Mouse (Mus musculus) olfactory bulb, adult 2 months (tissue): Measurements from ENCODE around the gene Camta1. TPM values are rescaled to one million over a fixed set of nuclear protein-coding genes. Genes with fewer than 3 reads are reported as not detected.
A peak's percentile ranks its signal among the peaks of the same experiment; 100 is the strongest.

Experiments
- H3K27ac ChIP-seq: fragments of 200-500 bp; 2 replicates; pipeline ENCODE4 v1.5.1; 2012; ENCODE audit warnings: low read depth, low read length; ENCODE audit not compliant: insufficient read depth
- H3K4me1 ChIP-seq: fragments of 200-500 bp; 2 replicates; pipeline ENCODE4 v1.6.1; 2012; ENCODE audit warnings: low read length; ENCODE audit not compliant: control insufficient read depth, insufficient read depth
- H3K4me3 ChIP-seq: fragments of 200-500 bp; 2 replicates; pipeline ENCODE4 v1.5.1; 2012; ENCODE audit warnings: mild to moderate bottlenecking, low read depth, low read length, moderate library complexity; ENCODE audit not compliant: insufficient read depth
- CTCF ChIP-seq: fragments of 200-500 bp; IDR thresholded peaks from 2 replicates; pipeline ENCODE4 v1.5.1; 2012; ENCODE audit warnings: low read depth, mild to moderate bottlenecking, low read length, moderate library complexity; ENCODE audit not compliant: insufficient read depth
- POLR2A ChIP-seq: fragments of 200-500 bp; IDR thresholded peaks from 2 replicates; pipeline ENCODE4 v1.6.1; 2012; ENCODE audit warnings: mild to moderate bottlenecking, low read depth, low read length, moderate library complexity; ENCODE audit not compliant: insufficient read depth
- WGBS: fragments of 180-500 bp; shearing (Covaris S2); methylation state at CpG from one replicate; pipeline ENCODE4 v1.1.7; 2018; 5-methylcytosine and 5-hydroxymethylcytosine counted together
- polyA plus RNA-seq: library from polyadenylated mRNA; stranded (reverse); fragments of >200 nt; gene quantifications from 2 replicates; pipeline ENCODE4 v1.2.4, GENCODE M21; 2012; ENCODE audit warnings: low replicate concordance; ENCODE audit not compliant: missing spikeins, insufficient read depth, insufficient read length

The Camta1 gene
- polyA plus RNA-seq, 1 experiment: 363 TPM

DNA sequence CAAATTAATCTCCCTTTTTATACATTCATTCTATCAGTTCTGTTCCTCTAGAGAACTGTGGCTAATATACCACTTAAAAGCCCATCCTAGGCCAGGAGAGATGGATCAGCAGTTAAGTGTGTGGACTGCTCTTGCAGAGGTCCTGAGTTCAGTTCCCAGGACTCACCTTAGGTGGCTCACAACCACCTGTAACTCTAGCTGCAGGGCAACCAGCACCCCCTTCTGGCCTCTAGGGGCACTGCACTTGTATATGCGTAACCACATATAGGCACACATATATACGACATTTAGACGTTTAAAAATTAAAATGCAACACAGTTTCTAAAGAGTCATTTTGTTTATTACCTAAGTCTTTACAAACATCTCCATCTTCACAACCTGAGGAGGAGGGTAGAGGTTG lies 167.6 kb downstream of the Camta1 start:
- WGBS: 95% methylated on average over 3 of the region's 3 CpGs
- TF ChIP-seq CTCF (no peak), POLR2A (no peak)

DNA sequence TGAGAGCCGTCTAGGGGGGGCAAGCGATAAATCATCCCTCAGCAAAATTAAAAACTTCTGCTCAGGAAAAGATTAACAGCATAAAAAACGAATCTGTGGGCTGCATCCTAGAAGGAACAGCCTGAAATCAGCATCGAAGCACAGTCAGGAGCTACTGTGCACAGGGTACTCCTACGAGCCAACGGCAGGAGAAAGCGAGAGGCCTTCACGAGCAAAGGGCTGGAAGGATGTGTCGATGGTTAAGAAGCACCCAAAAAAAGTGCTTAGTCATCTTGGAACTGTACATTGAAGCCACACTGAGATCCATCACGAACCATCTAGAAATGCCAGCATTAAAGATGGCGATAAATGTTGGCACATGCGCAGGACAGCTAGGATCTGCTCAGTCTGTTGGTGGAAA lies 171.6 kb downstream of the Camta1 start:
- TF ChIP-seq POLR2A (no peak), CTCF (no peak)
- Histone ChIP-seq H3K4me1 (peaks cover 12% of the 10 kb centered on the region), H3K27ac (no peak overlapping the region), H3K4me3 (no peak overlapping the region)
- WGBS: 75% methylated on average over 12 of the region's 12 CpGs

More for the DNA sequence above, 167.6 kb downstream of the Camta1 start:
- H3K27ac ChIP-seq: no peak overlapping the region
- peaks cover 18% of the 10 kb centered on the region for H3K4me1 ChIP-seq
- H3K4me3 ChIP-seq: no peak overlapping the region

DNA sequence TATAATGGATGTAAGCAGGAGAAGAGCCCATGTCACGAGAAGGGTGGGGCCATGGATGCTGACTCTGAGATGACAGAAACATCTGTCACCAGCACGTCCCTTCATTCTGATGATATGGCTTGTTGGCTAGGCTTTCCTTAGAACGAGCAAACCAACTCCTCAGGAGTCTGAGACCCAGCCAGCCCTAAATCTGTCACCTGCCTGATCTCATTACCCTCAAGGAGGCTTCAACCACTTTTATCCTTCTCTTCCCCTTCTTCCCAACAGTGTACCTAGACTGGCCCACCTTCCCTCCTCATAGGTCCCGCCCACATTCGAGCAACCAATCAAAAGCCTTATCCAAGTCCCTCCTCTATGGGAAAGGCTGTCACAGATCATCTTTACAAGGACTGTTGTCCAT lies 173.5 kb downstream of the Camta1 start:
- no peak for TF ChIP-seq POLR2A
- TF ChIP-seq CTCF: no peak
- H3K27ac ChIP-seq: no peak overlapping the region
- H3K4me1 ChIP-seq: peaks cover 9% of the 10 kb centered on the region; the same call in 1 of the 2 replicates
- 91% methylated on average over 5 of the region's 5 CpGs for WGBS
- H3K4me3 ChIP-seq: no peak overlapping the region

DNA sequence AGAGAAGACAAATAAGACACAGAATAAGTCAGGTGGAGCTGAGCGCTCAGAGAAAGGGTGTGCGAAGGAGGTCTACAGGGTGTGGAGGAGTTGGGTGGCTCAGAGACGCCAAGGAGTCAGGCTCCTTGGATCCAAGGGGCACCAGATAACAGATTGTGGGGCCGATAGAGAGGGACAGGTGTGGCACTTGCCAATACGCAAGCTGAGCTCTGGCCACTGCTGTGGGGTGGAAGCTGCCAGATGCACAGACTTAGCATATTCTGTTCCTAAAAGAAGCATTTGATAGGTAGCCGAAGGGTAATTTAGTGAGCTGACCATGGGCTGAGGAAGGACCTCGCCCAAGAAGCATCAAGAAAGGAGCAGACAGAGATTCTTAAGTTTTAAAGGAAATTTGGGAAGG lies 177.1 kb downstream of the Camta1 start:
- 96% methylated on average over 7 of the region's 7 CpGs for WGBS
- H3K4me1 ChIP-seq: peaks cover 10% of the 10 kb centered on the region
- H3K27ac ChIP-seq: no peak overlapping the region
- TF ChIP-seq POLR2A: no peak
- TF ChIP-seq CTCF: no peak
- no peak overlapping the region for H3K4me3 ChIP-seq

DNA sequence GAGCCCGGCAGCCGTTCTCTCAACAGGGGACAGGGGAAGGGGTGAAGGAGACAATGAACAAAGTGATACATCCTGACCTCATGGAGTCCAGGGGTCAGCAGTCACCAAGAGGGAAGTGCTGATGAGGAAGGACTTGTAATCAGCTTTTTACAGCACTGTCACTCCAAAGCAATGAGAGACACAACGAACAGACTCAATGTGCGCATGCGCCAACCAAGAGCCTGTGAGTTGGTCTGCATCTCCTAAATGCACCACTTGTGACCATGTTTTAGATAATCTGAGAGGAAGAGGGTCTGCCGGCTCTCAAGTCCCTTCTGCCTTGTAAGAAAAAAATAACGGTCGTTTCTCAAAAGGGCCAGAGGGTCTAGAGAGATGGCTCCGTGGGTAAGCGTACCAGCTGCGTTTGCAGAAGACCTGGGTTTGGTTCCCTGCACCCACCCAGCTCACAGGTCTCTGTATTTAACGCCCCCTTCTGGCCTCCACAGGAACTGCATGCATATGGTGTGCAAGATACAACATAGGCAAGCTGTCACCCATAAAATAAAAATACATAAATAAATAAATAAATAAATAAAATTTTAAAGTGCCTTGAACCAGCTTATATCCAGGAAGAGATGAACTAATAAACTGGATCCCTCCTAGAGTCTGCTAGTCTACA lies 178.7 kb downstream of the Camta1 start:
- WGBS: 84% methylated on average over 12 of the region's 12 CpGs
- H3K27ac ChIP-seq: no peak overlapping the region
- H3K4me3 ChIP-seq: no peak overlapping the region
- TF ChIP-seq POLR2A (no peak), CTCF (peak; percentile 27; the same call in 1 of the 2 replicates)
- H3K4me1 ChIP-seq: peaks cover 13% of the 10 kb centered on the region

DNA sequence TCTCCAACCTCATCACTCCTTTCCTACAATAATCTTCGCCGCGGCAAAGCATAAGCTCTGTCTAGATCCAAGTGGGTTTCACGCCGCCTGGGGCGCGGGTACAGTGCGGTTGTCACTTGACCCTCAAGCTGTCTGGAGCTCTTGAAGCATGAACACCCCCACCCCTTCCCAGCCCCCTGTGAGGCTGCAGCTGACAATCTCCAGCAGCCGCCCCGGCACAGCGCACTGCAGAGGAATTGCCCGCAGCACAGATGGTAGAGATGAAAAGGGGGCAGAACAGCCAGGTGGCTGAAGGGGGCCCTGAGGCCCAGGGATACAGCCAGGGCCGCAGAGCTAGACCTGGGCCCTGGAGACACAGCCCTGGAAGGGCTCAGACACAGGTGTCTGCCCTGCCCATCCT lies 189.2 kb downstream of the Camta1 start:
- no peak for TF ChIP-seq POLR2A
- no peak for TF ChIP-seq CTCF
- Histone ChIP-seq H3K4me3 (no peak overlapping the region), H3K27ac (no peak overlapping the region), H3K4me1 (peaks cover 15% of the 10 kb centered on the region)
- WGBS: 87% methylated on average over 13 of the region's 13 CpGs

DNA sequence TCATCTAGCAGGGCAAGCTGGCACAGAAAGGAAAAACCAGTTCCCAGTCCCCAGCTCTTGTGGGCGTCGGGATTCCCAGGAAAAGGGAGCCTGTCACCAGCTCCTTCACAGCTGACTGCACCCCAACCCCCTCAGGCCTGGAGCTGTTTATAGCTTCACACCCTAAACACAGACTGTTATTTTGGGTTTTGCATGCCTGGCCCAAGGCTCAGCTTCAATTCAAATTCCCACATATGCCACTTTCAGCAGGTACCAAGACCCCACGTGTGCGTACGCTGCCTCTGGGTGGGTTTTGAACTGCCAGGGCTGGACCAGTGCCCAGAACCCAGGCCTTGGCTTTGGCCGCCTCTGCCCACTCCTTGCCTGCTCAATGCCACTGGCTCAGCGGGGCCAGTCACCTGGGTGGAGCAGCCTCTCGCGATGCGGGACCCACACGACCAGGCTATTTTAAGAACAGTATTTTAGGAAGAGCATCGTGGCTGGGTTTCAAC lies 195.2 kb downstream of the Camta1 start:
- H3K4me1 ChIP-seq: peaks cover 31% of the 10 kb centered on the region
- 8% methylated on average over 12 of the region's 12 CpGs for WGBS
- peak overlapping the region; percentile 63 for H3K27ac ChIP-seq
- TF ChIP-seq POLR2A: no peak
- no peak for TF ChIP-seq CTCF
- H3K4me3 ChIP-seq: no peak overlapping the region

DNA sequence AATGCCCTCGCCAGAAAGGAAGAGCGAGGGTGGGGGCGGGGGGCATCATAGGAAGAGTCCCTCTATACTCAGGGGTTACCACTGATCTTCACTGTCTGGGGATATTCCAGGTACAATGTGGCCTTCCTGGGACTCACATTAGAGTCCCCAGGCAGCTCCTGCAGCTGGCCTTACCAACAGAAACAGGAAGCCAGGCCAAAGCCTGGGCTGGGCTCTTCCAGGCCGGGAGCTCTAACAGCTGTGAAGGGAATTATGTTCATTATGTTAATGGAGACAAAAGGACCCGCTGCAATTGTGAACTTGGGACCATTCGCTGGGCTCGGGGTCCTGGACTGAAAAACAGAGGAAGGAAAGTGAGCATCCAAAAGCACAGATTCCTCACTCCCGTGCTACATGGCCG lies 200.2 kb downstream of the Camta1 start:
- 79% methylated on average over 9 of the region's 9 CpGs for WGBS
- Histone ChIP-seq H3K27ac (no peak overlapping the region), H3K4me1 (peaks cover 24% of the 10 kb centered on the region), H3K4me3 (no peak overlapping the region)
- TF ChIP-seq POLR2A (no peak), CTCF (no peak)

DNA sequence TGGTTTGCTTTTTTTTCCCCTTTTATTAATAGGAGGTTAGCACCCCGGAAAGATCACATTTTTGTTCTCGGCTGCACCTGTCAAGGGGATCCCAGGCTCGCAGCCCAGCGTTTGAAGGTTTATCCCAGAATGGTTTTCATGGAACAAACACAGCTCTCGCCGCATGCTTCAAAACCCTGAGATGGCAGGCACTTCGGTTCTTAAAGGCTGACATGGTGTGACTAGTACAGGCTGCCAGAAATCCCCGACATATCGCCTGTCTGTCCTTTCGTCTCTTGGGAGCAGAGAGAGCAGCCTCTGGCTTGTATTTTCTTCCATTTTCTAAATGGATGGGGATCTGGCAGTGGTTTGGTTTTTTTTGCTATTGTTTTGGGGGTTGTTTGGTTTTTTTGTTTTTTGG lies 205.2 kb downstream of the Camta1 start:
- 23% methylated on average over 10 of the region's 10 CpGs for WGBS
- no peak overlapping the region for H3K27ac ChIP-seq
- TF ChIP-seq POLR2A (no peak), CTCF (no peak)
- H3K4me3 ChIP-seq: no peak overlapping the region
- H3K4me1 ChIP-seq: peaks cover 27% of the 10 kb centered on the region
